29 mouse cellular contexts compared by ENCODE assay signal in genomic region chr12:10411453-10411852, GRCm38 (mm10). TPM values are rescaled to one million over a fixed set of nuclear protein-coding genes. Genes with fewer than 3 reads are reported as not detected.
DNase-seq lines count a peak whose midpoint lies in the region.
"Had no signal": no experiment of that assay in that cellular context is flagged by ENCODE, and none has a peak within 500 bp of the region (broad histone marks: within the 10 kb centered on the region; RNA-seq: fewer than 3 reads in every experiment).

No protein-coding gene starts in this region.

- no peaks in the 10 kb centered on the region for H3K9me3 ChIP-seq in embryonic facial prominence, embryonic 10.5 days
- H3K9me3 ChIP-seq: embryonic facial prominence, embryonic 12.5 days; forebrain, embryonic 10.5 days; forebrain, embryonic 12.5 days; G1E had no signal

- no peaks in the 10 kb centered on the region for H3K36me3 ChIP-seq in embryonic facial prominence, embryonic 10.5 days (replicated peaks)
- H3K36me3 ChIP-seq: embryonic facial prominence, embryonic 12.5 days; forebrain, embryonic 10.5 days; forebrain, embryonic 12.5 days; G1E had no signal

- peak; percentile 56 for DNase-seq in 3T3-L1 (ENCODE audit: low read depth, low spot score)
- DNase-seq in A20 (ENCODE audit: low read depth, low spot score), result peak; percentile 57
- peak; percentile 19 for DNase-seq in Muller cell, postnatal 12 days (ENCODE audit: inconsistent ontology term)
- peak; percentile 41 for DNase-seq in fibroblast of lung, adult 2 months (ENCODE audit: low read depth)
- no peak for DNase-seq in right cerebral cortex, postnatal 14 days
- no peak for DNase-seq in left cerebral cortex, postnatal 36 days (ENCODE audit: low spot score in 2 of 2)
- DNase-seq in embryonic facial prominence, embryonic 10.5 days (ENCODE audit: low spot score), result no peak
- DNase-seq: adrenal gland, postnatal 10 days; adrenal gland, postnatal 25 days; cerebellum, adult 11-12 months; cerebellum, adult 2 months; cerebellum, adult 9-11 months; cerebellum, postnatal 14 days; cerebellum, postnatal 36 days; embryo, embryonic 11 days had no signal

- 87% methylated on average over 1 of the region's 1 CpGs for WGBS in embryonic facial prominence, embryonic 10.5 days

- intact Hi-C loops in left cerebral cortex, postnatal 36 days (cut with DNase I), result no loop called here

- H3K27ac ChIP-seq in embryonic facial prominence, embryonic 10.5 days (replicated peaks), result no peak overlapping the region
- H3K27ac ChIP-seq: embryonic facial prominence, embryonic 12.5 days; forebrain, embryonic 10.5 days; forebrain, embryonic 12.5 days had no signal

- no peak overlapping the region for H3K4me3 ChIP-seq in embryonic facial prominence, embryonic 10.5 days
- H3K4me3 ChIP-seq: embryonic facial prominence, embryonic 12.5 days; forebrain, embryonic 10.5 days; forebrain, embryonic 12.5 days had no signal

- no peaks in the 10 kb centered on the region for H3K27me3 ChIP-seq in embryonic facial prominence, embryonic 10.5 days (replicated peaks; ENCODE audit: low read depth, poor library complexity, severe bottlenecking)
- H3K27me3 ChIP-seq: CH12.LX; embryonic facial prominence, embryonic 12.5 days; forebrain, embryonic 12.5 days; Patski had no signal

- no peaks in the 10 kb centered on the region for H3K4me1 ChIP-seq in embryonic facial prominence, embryonic 10.5 days
- H3K4me1 ChIP-seq: embryonic facial prominence, embryonic 12.5 days; forebrain, embryonic 10.5 days; forebrain, embryonic 12.5 days had no signal

RNA-seq across cellular contexts. Expression of gene Rdh14, which starts 20.9 kb away (rescaled TPM):
- 10 to 100 TPM; 35.9 to 36.5 TPM for total RNA-seq in left cerebral cortex, postnatal 36 days (2021)
- polyA plus RNA-seq in embryonic facial prominence, embryonic 10.5 days (2016; fragmentation: Nextera tagmentation; extraction: Ambion mirVana), result 19.6 and 23.8 TPM in 2 replicates

RNA-seq across cellular contexts. Expression of gene Nt5c1b, which starts 41.7 kb away (rescaled TPM):
- not detected for total RNA-seq in left cerebral cortex, postnatal 36 days (2021)
- polyA plus RNA-seq in embryonic facial prominence, embryonic 10.5 days (2016; fragmentation: Nextera tagmentation; extraction: Ambion mirVana), result not detected in 2 replicates
- total RNA-seq: adrenal gland, adult 18-20 months; adrenal gland, postnatal 10 days; adrenal gland, postnatal 25 days; CH12.LX; common myeloid progenitor, adult 5-6 weeks had no signal
- polyA plus RNA-seq: activated CD4-positive, CD25-positive, alpha-beta regulatory T cell, adult 4 months; CD4-positive, CD25-positive, alpha-beta regulatory T cell, adult 4 months; cerebellum, adult 2 months; embryonic facial prominence, embryonic 12.5 days; embryonic facial prominence, embryonic 14.5 days; forebrain, embryonic 10.5 days; forebrain, embryonic 12.5 days; forebrain, embryonic 14.5 days; forebrain, embryonic 16.5 days; frontal cortex, adult 2 months; G1E; Patski had no signal

Comparison
In these comparisons a context has a peak if more than half of its experiments do, and no peak if none do; other contexts are left out.
1. DNase-seq: peak in 3T3-L1 (single experiment), A20 (single experiment), Muller cell, postnatal 12 days (single experiment) and fibroblast of lung, adult 2 months (single experiment); none in right cerebral cortex, postnatal 14 days (single experiment), left cerebral cortex, postnatal 36 days (0 of 2) and embryonic facial prominence, embryonic 10.5 days (single experiment).